Mouse (Mus musculus): ENCODE measurements around the gene Aldoart2. TPM values are rescaled to one million over a fixed set of nuclear protein-coding genes. Genes with fewer than 3 reads are reported as not detected.
"Not testable (repeated sequence)": the region's sequence is repeated elsewhere in the genome, so short reads cannot be mapped to it uniquely, and the experiment has no call there.

Gene Aldoart2
- polyA plus RNA-seq, 1 experiment from 2014 or later = not detected

GRCm38 (mm10) chr12:55571181-55571580, 6.1 kb downstream of the Aldoart2 start:
- TF ChIP-seq CTCF (IDR thresholded peaks at IDR 0.05; ENCODE audit: low read depth) = no peak
- H3K36me3 ChIP-seq (ENCODE audit: insufficient read depth, low read length) = no peaks in the 10 kb centered on the region
- ATAC-seq (replicated peaks; ENCODE audit: low FRiP score, low read depth) (no peak), DNase-seq (ENCODE audit: low spot score) (no peak)
- H3K4me1 ChIP-seq (replicated peaks; ENCODE audit: insufficient read depth, low read length) = no peaks in the 10 kb centered on the region
- no peaks in the 10 kb centered on the region for H3K27me3 ChIP-seq (ENCODE audit: insufficient read depth, low read length)
- no peak overlapping the region for H3K4me2 ChIP-seq (ENCODE audit: low read length)
- H3K9ac ChIP-seq (ENCODE audit: low read depth, low read length) = no peak overlapping the region
- H3K4me3 ChIP-seq (replicated peaks; ENCODE audit: low read depth, low read length) = no peak overlapping the region
- no peak overlapping the region for H3K27ac ChIP-seq
- 88% methylated on average over 11 of the region's 11 CpGs for WGBS
- no peaks in the 10 kb centered on the region for H3K9me3 ChIP-seq (replicated peaks; ENCODE audit: low read length)

DNA sequence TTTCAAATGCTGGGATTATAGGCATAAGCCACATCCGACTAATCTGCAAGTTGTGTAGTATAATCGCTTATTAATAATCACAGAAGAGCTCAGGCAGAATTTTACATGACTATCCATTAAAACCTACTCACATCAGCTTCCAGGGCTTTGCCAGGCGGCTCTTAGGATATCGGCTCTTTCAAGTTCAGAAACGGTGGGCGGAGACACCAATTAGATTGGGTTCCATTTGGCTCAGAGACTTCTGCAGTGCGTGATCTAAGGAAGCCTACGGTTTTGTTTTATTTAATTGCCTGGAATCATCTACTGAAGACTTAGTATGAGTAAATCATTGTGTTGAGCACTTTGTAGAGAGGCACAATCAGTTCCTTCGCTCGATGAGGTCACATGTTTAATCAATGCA, 6.6 kb downstream of the Aldoart2 start:
- H3K36me3 ChIP-seq (ENCODE audit: insufficient read depth, low read length) = no peaks in the 10 kb centered on the region
- no peak for DNase-seq (ENCODE audit: low spot score)
- H3K27me3 ChIP-seq (ENCODE audit: insufficient read depth, low read length) = no peaks in the 10 kb centered on the region
- no peak overlapping the region for H3K4me2 ChIP-seq (ENCODE audit: low read length)
- TF ChIP-seq CTCF (IDR thresholded peaks at IDR 0.05; ENCODE audit: low read depth) = no peak
- no peaks in the 10 kb centered on the region for H3K4me1 ChIP-seq (replicated peaks; ENCODE audit: insufficient read depth, low read length)
- no peak overlapping the region for H3K9ac ChIP-seq (ENCODE audit: low read depth, low read length)
- H3K4me3 ChIP-seq (replicated peaks; ENCODE audit: low read depth, low read length) = no peak overlapping the region
- 68% methylated on average over 10 of the region's 10 CpGs for WGBS
- H3K9me3 ChIP-seq (replicated peaks; ENCODE audit: low read length) = no peaks in the 10 kb centered on the region
- no peak overlapping the region for H3K27ac ChIP-seq
- ATAC-seq (replicated peaks; ENCODE audit: low FRiP score, low read depth) = no peak

GRCm38 (mm10) chr12:55573089-55573488, 8.1 kb downstream of the Aldoart2 start:
- peak; percentile 20; the same call in 1 of the 2 replicates for TF ChIP-seq CTCF (IDR thresholded peaks at IDR 0.05; ENCODE audit: low read depth)
- Histone ChIP-seq H3K9ac (ENCODE audit: low read depth, low read length) (no peak overlapping the region), H3K9me3 (replicated peaks; ENCODE audit: low read length) (no peaks in the 10 kb centered on the region), H3K4me3 (replicated peaks; ENCODE audit: low read depth, low read length) (no peak overlapping the region), H3K4me2 (ENCODE audit: low read length) (no peak overlapping the region), H3K36me3 (ENCODE audit: insufficient read depth, low read length) (no peaks in the 10 kb centered on the region), H3K27me3 (ENCODE audit: insufficient read depth, low read length) (no peaks in the 10 kb centered on the region), H3K4me1 (replicated peaks; ENCODE audit: insufficient read depth, low read length) (no peaks in the 10 kb centered on the region), H3K27ac (no peak overlapping the region)
- DNase-seq (ENCODE audit: low spot score) (no peak), ATAC-seq (replicated peaks; ENCODE audit: low FRiP score, low read depth) (no peak)

DNA sequence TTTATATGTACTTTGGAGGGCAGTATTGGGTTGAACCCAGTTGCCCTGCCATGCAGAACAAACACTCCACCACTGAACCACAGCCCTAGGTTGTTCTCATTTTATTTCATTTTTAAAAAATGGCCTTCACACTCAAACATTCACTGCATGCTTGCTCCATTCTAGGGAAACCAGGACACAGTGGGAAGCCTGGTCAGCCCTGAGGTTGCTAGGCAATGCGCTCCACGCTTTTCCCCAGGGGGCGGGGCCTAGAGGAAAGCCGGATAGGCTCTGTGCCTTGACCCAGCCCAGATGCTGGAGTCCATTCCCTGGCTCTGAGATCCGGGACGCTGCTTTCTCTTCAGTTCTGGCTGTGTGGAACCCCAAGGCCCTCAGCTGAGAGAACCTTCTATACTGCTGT, 8.8 kb downstream of the Aldoart2 start:
- WGBS = 9% methylated on average over 6 of the region's 6 CpGs
- 0 out of 2 replicates have a peak, but pooled peaks have one; percentile 29 for ATAC-seq (replicated peaks; ENCODE audit: low FRiP score, low read depth)
- H3K4me2 ChIP-seq (ENCODE audit: low read length) = no peak overlapping the region
- no peaks in the 10 kb centered on the region for H3K4me1 ChIP-seq (replicated peaks; ENCODE audit: insufficient read depth, low read length)
- H3K4me3 ChIP-seq (replicated peaks; ENCODE audit: low read depth, low read length) = no peak overlapping the region
- no peaks in the 10 kb centered on the region for H3K9me3 ChIP-seq (replicated peaks; ENCODE audit: low read length)
- no peaks in the 10 kb centered on the region for H3K27me3 ChIP-seq (ENCODE audit: insufficient read depth, low read length)
- no peak overlapping the region for H3K9ac ChIP-seq (ENCODE audit: low read depth, low read length)
- H3K27ac ChIP-seq = no peak overlapping the region
- no peak for TF ChIP-seq CTCF (IDR thresholded peaks at IDR 0.05; ENCODE audit: low read depth)
- no peaks in the 10 kb centered on the region for H3K36me3 ChIP-seq (ENCODE audit: insufficient read depth, low read length)
- peak; percentile 5 for DNase-seq (ENCODE audit: low spot score)

DNA sequence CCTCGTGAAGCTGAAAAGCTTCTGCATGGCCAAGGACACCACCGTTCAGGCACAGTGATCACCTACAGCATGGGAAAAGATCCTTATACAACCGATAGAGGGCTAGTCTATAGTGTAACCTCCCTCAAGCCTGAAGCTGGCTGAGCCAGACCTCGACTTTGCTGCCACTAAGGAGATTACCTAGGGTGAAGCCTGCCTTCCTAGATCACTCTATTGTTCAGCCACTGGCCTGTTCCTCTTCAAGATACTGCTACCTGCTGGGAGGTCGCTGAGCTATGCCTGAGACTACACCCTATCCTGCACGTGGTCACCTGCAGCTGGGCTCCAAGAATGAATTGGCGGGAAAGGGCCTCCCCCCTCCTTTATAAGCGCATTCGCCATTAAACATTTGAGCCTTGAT, 21.9 kb downstream of the Aldoart2 start:
- not testable (repeated sequence) for H3K4me3 ChIP-seq (replicated peaks; ENCODE audit: low read depth, low read length); H3K9me3 ChIP-seq (replicated peaks; ENCODE audit: low read length); H3K4me1 ChIP-seq (replicated peaks; ENCODE audit: insufficient read depth, low read length); H3K36me3 ChIP-seq (ENCODE audit: insufficient read depth, low read length); DNase-seq (ENCODE audit: low spot score); ATAC-seq (replicated peaks; ENCODE audit: low FRiP score, low read depth); H3K27ac ChIP-seq; H3K4me2 ChIP-seq (ENCODE audit: low read length); H3K27me3 ChIP-seq (ENCODE audit: insufficient read depth, low read length); H3K9ac ChIP-seq (ENCODE audit: low read depth, low read length)
- 63% methylated on average over 9 of the region's 9 CpGs for WGBS

- Histone ChIP-seq H3K4me1 (replicated peaks; ENCODE audit: insufficient read depth, low read length) (peaks cover 16% of the 10 kb centered on the region; the same call in 1 of the 2 replicates), H3K27ac (no peak overlapping the region), H3K9ac (ENCODE audit: low read depth, low read length) (no peak overlapping the region), H3K4me3 (replicated peaks; ENCODE audit: low read depth, low read length) (peak overlapping the region; percentile 33), H3K36me3 (ENCODE audit: insufficient read depth, low read length) (no peaks in the 10 kb centered on the region), H3K9me3 (replicated peaks; ENCODE audit: low read length) (no peaks in the 10 kb centered on the region), H3K27me3 (ENCODE audit: insufficient read depth, low read length) (peaks cover 34% of the 10 kb centered on the region), H3K4me2 (ENCODE audit: low read length) (peak overlapping the region; percentile 68)
- 6% methylated on average over 7 of the region's 7 CpGs for WGBS
- ATAC-seq (replicated peaks; ENCODE audit: low FRiP score, low read depth) (no peak), DNase-seq (ENCODE audit: low spot score) (no peak)
- TF ChIP-seq CTCF (IDR thresholded peaks at IDR 0.05; ENCODE audit: low read depth) = no peak
These were observed 33.5 kb downstream of the Aldoart2 start for GRCm38 (mm10) chr12:55598537-55598886.

GRCm38 (mm10) chr12:55598887-55599561, 34.0 kb downstream of the Aldoart2 start, which contains the start of gene Insm2:
Gene Insm2 (plus strand): TSS chr12:55599427.
- Histone ChIP-seq H3K4me3 (replicated peaks; ENCODE audit: low read depth, low read length) (peak within 1 kb of the TSS; percentile 33), H3K4me1 (replicated peaks; ENCODE audit: insufficient read depth, low read length) (peaks cover 16% of the 10 kb centered on the region; the same call in 1 of the 2 replicates), H3K9me3 (replicated peaks; ENCODE audit: low read length) (no peaks in the 10 kb centered on the region), H3K36me3 (ENCODE audit: insufficient read depth, low read length) (no peaks in the 10 kb centered on the region), H3K27me3 (ENCODE audit: insufficient read depth, low read length) (peaks cover 34% of the 10 kb centered on the region), H3K9ac (ENCODE audit: low read depth, low read length) (no peak within 1 kb of the TSS), H3K4me2 (ENCODE audit: low read length) (peak within 1 kb of the TSS; percentile 68), H3K27ac (no peak within 1 kb of the TSS)
- DNase-seq (ENCODE audit: low spot score) (no peak), ATAC-seq (replicated peaks; ENCODE audit: low FRiP score, low read depth) (0 out of 2 replicates have a peak, but pooled peaks have one; percentile 22)
- WGBS = under 1% methylated on average over 77 of the region's 77 CpGs
- no peak for TF ChIP-seq CTCF (IDR thresholded peaks at IDR 0.05; ENCODE audit: low read depth)
